Mouse (Mus musculus) lung, adult 2 months (tissue): ENCODE data around the gene Sox21. TPM values are rescaled to one million over a fixed set of nuclear protein-coding genes. Genes with fewer than 3 reads are reported as not detected.
A peak's percentile ranks its signal among the peaks of the same experiment; 100 is the strongest.

Experiments
- DNase-seq: peaks from one replicate; pipeline ENCODE4 v3.0.0; 2022
- H3K4me1 ChIP-seq: fragments of 200-500 bp; 2 replicates; pipeline ENCODE4 v1.6.1; 2011; ENCODE audit warnings: low read length; ENCODE audit not compliant: control insufficient read depth, insufficient read depth
- H3K4me3 ChIP-seq: fragments of 200-500 bp; replicated peaks from 2 replicates; pipeline ENCODE3; 2011; ENCODE audit warnings: low read depth, mild to moderate bottlenecking, control low read depth, low read length; ENCODE audit errors: extremely low read depth
- CTCF ChIP-seq: fragments of 200-500 bp; IDR thresholded peaks from 2 replicates; pipeline ENCODE4 v1.5.1; 2011; ENCODE audit warnings: mild to moderate bottlenecking, low read length, control low read depth; ENCODE audit not compliant: insufficient read depth
- POLR2A ChIP-seq: fragments of 200-500 bp; IDR thresholded peaks from 2 replicates; pipeline ENCODE4 v1.6.1; 2011; ENCODE audit warnings: low read depth, mild to moderate bottlenecking, control low read depth, low read length, borderline replicate concordance; ENCODE audit errors: extremely low read depth
- WGBS: fragments of 180-500 bp; shearing (Covaris S2); methylation state at CpG from one replicate; pipeline ENCODE4 v1.1.7; 2018; 5-methylcytosine and 5-hydroxymethylcytosine counted together
- polyA plus RNA-seq: library from polyadenylated mRNA; depleted of rRNA; stranded (reverse); fragments of >200 nt; gene quantifications from 2 replicates; pipeline ENCODE4 v1.2.3, GENCODE M21; 2012; rRNA removed

Sox21 gene
- 0.87 and 1.5 TPM in 2 replicates for polyA plus RNA-seq

GRCm38 (mm10) chr14:118236886-118237289 lies at the start of gene Sox21:
Gene Sox21 (minus strand): TSS chr14:118237030.
- under 1% methylated on average over 34 of the region's 34 CpGs for WGBS
- Histone ChIP-seq H3K4me1 (peaks cover 6% of the 10 kb centered on the region; the same call in 1 of the 2 replicates), H3K4me3 (peak within 1 kb of the TSS; percentile 42)
- TF ChIP-seq POLR2A (no peak), CTCF (no peak)
- no peak for DNase-seq

- H3K4me3 ChIP-seq = no peak overlapping the region
- TF ChIP-seq POLR2A = no peak
- TF ChIP-seq CTCF = no peak
- H3K4me1 ChIP-seq = no peaks in the 10 kb centered on the region
- 87% methylated on average over 2 of the region's 2 CpGs for WGBS
- no peak for DNase-seq
Measured at GRCm38 (mm10) chr14:118286096-118286495, 49.3 kb upstream of the Sox21 start.

GRCm38 (mm10) chr14:118282917-118283316 lies 46.1 kb upstream of the Sox21 start:
- 66% methylated on average over 14 of the region's 14 CpGs for WGBS
- no peak for DNase-seq

GRCm38 (mm10) chr14:118282272-118282671 lies 45.4 kb upstream of the Sox21 start:
- 87% methylated on average over 3 of the region's 3 CpGs for WGBS
- no peak for DNase-seq
- TF ChIP-seq POLR2A = no peak
- TF ChIP-seq CTCF = no peak
- Histone ChIP-seq H3K4me3 (no peak overlapping the region), H3K4me1 (no peaks in the 10 kb centered on the region)

More at GRCm38 (mm10) chr14:118282917-118283316, 46.1 kb upstream of the Sox21 start:
- H3K4me1 ChIP-seq = no peaks in the 10 kb centered on the region
- no peak overlapping the region for H3K4me3 ChIP-seq
- TF ChIP-seq CTCF (no peak), POLR2A (no peak)

- TF ChIP-seq CTCF = no peak
- no peak for TF ChIP-seq POLR2A
- DNase-seq = no peak
- H3K4me1 ChIP-seq = no peaks in the 10 kb centered on the region
- WGBS = 77% methylated on average over 7 of the region's 7 CpGs
- H3K4me3 ChIP-seq = no peak overlapping the region
Measured at GRCm38 (mm10) chr14:118277704-118278498, 41.1 kb upstream of the Sox21 start.

GRCm38 (mm10) chr14:118272594-118273555 lies 36.0 kb upstream of the Sox21 start:
- Histone ChIP-seq H3K4me1 (no peaks in the 10 kb centered on the region), H3K4me3 (no peak overlapping the region)
- WGBS = 60% methylated on average over 6 of the region's 6 CpGs
- TF ChIP-seq CTCF = no peak
- no peak for DNase-seq

GRCm38 (mm10) chr14:118268849-118269248 lies 32.0 kb upstream of the Sox21 start:
- no peak overlapping the region for H3K4me3 ChIP-seq
- no peaks in the 10 kb centered on the region for H3K4me1 ChIP-seq
- no peak for DNase-seq
- no peak for TF ChIP-seq POLR2A
- no peak for TF ChIP-seq CTCF
- 71% methylated on average over 4 of the region's 4 CpGs for WGBS

GRCm38 (mm10) chr14:118266660-118267059 lies 29.8 kb upstream of the Sox21 start, which contains the start of gene Gm9376:
Gene Gm9376 (plus strand): TSS chr14:118266960.
- Histone ChIP-seq H3K4me3 (no peak within 1 kb of the TSS), H3K4me1 (no peaks in the 10 kb centered on the region)
- TF ChIP-seq CTCF (no peak), POLR2A (no peak)
- 78% methylated on average over 2 of the region's 2 CpGs for WGBS
- no peak for DNase-seq

GRCm38 (mm10) chr14:118253381-118253780 lies 16.6 kb upstream of the Sox21 start:
- no peak for TF ChIP-seq POLR2A
- TF ChIP-seq CTCF = no peak
- Histone ChIP-seq H3K4me1 (no peaks in the 10 kb centered on the region), H3K4me3 (no peak overlapping the region)
- no peak for DNase-seq
- 90% methylated on average over 6 of the region's 6 CpGs for WGBS

GRCm38 (mm10) chr14:118241416-118241815 lies 4.6 kb upstream of the Sox21 start:
- no peak for DNase-seq
- Histone ChIP-seq H3K4me1 (no peaks in the 10 kb centered on the region; the same call in 1 of the 2 replicates), H3K4me3 (no peak overlapping the region)
- TF ChIP-seq POLR2A = no peak
- no peak for TF ChIP-seq CTCF
- 41% methylated on average over 2 of the region's 2 CpGs for WGBS
